Mouse (Mus musculus): ENCODE results near the gene Grm1. TPM values are rescaled to one million over a fixed set of nuclear protein-coding genes. Genes with fewer than 3 reads are reported as not detected.

Gene Grm1
- total and polyA plus RNA-seq, 2 experiments = not detected

GRCm38 (mm10) chr10:10700903-10701302 lies 381.3 kb downstream of the Grm1 start:
- no peak overlapping the region for H3K4me3 ChIP-seq (ENCODE audit: insufficient read depth, low read depth, low read length)
- 35% methylated on average over 1 of the region's 1 CpGs for WGBS
- no peaks in the 10 kb centered on the region for H3K79me2 ChIP-seq (ENCODE audit: control insufficient read depth, insufficient read depth, low read length)
- no peak overlapping the region for H3K9ac ChIP-seq (ENCODE audit: low read depth, low read length)
- no peak for TF ChIP-seq CTCF (IDR thresholded peaks at IDR 0.05; ENCODE audit: low read depth, low read length)
- TF ChIP-seq POLR2A (IDR thresholded peaks at IDR 0.05; ENCODE audit: extremely low read depth, insufficient read depth, low read length) = no peak
- H3K4me1 ChIP-seq (ENCODE audit: control insufficient read depth, insufficient read depth, low read length) = no peaks in the 10 kb centered on the region
- H3K27me3 ChIP-seq (ENCODE audit: control insufficient read depth, insufficient read depth, low read length) = no peaks in the 10 kb centered on the region
- no peak for DNase-seq (ENCODE audit: extremely low read depth, low read depth, low spot score)
- no peaks in the 10 kb centered on the region for H3K36me3 ChIP-seq (ENCODE audit: control insufficient read depth, insufficient read depth, low read length)
- H3K27ac ChIP-seq (replicated peaks; ENCODE audit: insufficient read depth, low read depth, low read length) = no peak overlapping the region

GRCm38 (mm10) chr10:10697497-10697896 lies 384.7 kb downstream of the Grm1 start:
- Histone ChIP-seq H3K36me3 (ENCODE audit: control insufficient read depth, insufficient read depth, low read length) (no peaks in the 10 kb centered on the region), H3K4me3 (ENCODE audit: insufficient read depth, low read depth, low read length) (no peak overlapping the region), H3K27ac (replicated peaks; ENCODE audit: insufficient read depth, low read depth, low read length) (no peak overlapping the region), H3K9ac (ENCODE audit: low read depth, low read length) (no peak overlapping the region), H3K27me3 (ENCODE audit: control insufficient read depth, insufficient read depth, low read length) (no peaks in the 10 kb centered on the region), H3K4me1 (ENCODE audit: control insufficient read depth, insufficient read depth, low read length) (no peaks in the 10 kb centered on the region), H3K79me2 (ENCODE audit: control insufficient read depth, insufficient read depth, low read length) (no peaks in the 10 kb centered on the region)
- no peak for TF ChIP-seq POLR2A (IDR thresholded peaks at IDR 0.05; ENCODE audit: extremely low read depth, insufficient read depth, low read length)
- no peak for TF ChIP-seq CTCF (IDR thresholded peaks at IDR 0.05; ENCODE audit: low read depth, low read length)
- WGBS = 73% methylated on average over 6 of the region's 6 CpGs
- no peak for DNase-seq (ENCODE audit: extremely low read depth, low read depth, low spot score)

- Histone ChIP-seq H3K4me3 (ENCODE audit: insufficient read depth, low read depth, low read length) (no peak overlapping the region), H3K27ac (replicated peaks; ENCODE audit: insufficient read depth, low read depth, low read length) (no peak overlapping the region), H3K27me3 (ENCODE audit: control insufficient read depth, insufficient read depth, low read length) (peaks cover 4% of the 10 kb centered on the region; the same call in 1 of the 2 replicates), H3K9ac (ENCODE audit: low read depth, low read length) (no peak overlapping the region), H3K36me3 (ENCODE audit: control insufficient read depth, insufficient read depth, low read length) (no peaks in the 10 kb centered on the region), H3K79me2 (ENCODE audit: control insufficient read depth, insufficient read depth, low read length) (no peaks in the 10 kb centered on the region), H3K4me1 (ENCODE audit: control insufficient read depth, insufficient read depth, low read length) (no peaks in the 10 kb centered on the region)
- TF ChIP-seq POLR2A (IDR thresholded peaks at IDR 0.05; ENCODE audit: extremely low read depth, insufficient read depth, low read length) = no peak
- no peak for DNase-seq (ENCODE audit: extremely low read depth, low read depth, low spot score)
- WGBS = 26% methylated on average over 11 of the region's 11 CpGs
Measured at GRCm38 (mm10) chr10:10689668-10690223, 392.4 kb downstream of the Grm1 start.

- no peak overlapping the region for H3K27ac ChIP-seq (replicated peaks; ENCODE audit: insufficient read depth, low read depth, low read length)
- DNase-seq (ENCODE audit: extremely low read depth, low read depth, low spot score) = no peak
- H3K27me3 ChIP-seq (ENCODE audit: control insufficient read depth, insufficient read depth, low read length) = peaks cover 4% of the 10 kb centered on the region; the same call in 1 of the 2 replicates
- TF ChIP-seq CTCF (IDR thresholded peaks at IDR 0.05; ENCODE audit: low read depth, low read length) (no peak), POLR2A (IDR thresholded peaks at IDR 0.05; ENCODE audit: extremely low read depth, insufficient read depth, low read length) (no peak)
- H3K9ac ChIP-seq (ENCODE audit: low read depth, low read length) = no peak overlapping the region
- WGBS = 4% methylated on average over 35 of the region's 35 CpGs
- H3K79me2 ChIP-seq (ENCODE audit: control insufficient read depth, insufficient read depth, low read length) = no peaks in the 10 kb centered on the region
- H3K36me3 ChIP-seq (ENCODE audit: control insufficient read depth, insufficient read depth, low read length) = no peaks in the 10 kb centered on the region
- H3K4me3 ChIP-seq (ENCODE audit: insufficient read depth, low read depth, low read length) = no peak overlapping the region
- no peaks in the 10 kb centered on the region for H3K4me1 ChIP-seq (ENCODE audit: control insufficient read depth, insufficient read depth, low read length)
Measured at GRCm38 (mm10) chr10:10688907-10689667, 393.1 kb downstream of the Grm1 start.

GRCm38 (mm10) chr10:10681048-10681447 lies 401.1 kb downstream of the Grm1 start, which contains the start of gene Gm10944:
Gene Gm10944 (plus strand): TSS chr10:10681348.
- no peak within 1 kb of the TSS for H3K27ac ChIP-seq (replicated peaks; ENCODE audit: insufficient read depth, low read depth, low read length)
- no peak for DNase-seq (ENCODE audit: extremely low read depth, low read depth, low spot score)
- WGBS = 98% methylated on average over 1 of the region's 1 CpGs
- H3K27me3 ChIP-seq (ENCODE audit: control insufficient read depth, insufficient read depth, low read length) = no peaks in the 10 kb centered on the region
- no peaks in the 10 kb centered on the region for H3K36me3 ChIP-seq (ENCODE audit: control insufficient read depth, insufficient read depth, low read length)
- H3K4me1 ChIP-seq (ENCODE audit: control insufficient read depth, insufficient read depth, low read length) = no peaks in the 10 kb centered on the region
- no peaks in the 10 kb centered on the region for H3K79me2 ChIP-seq (ENCODE audit: control insufficient read depth, insufficient read depth, low read length)
- no peak within 1 kb of the TSS for H3K9ac ChIP-seq (ENCODE audit: low read depth, low read length)
- TF ChIP-seq POLR2A (IDR thresholded peaks at IDR 0.05; ENCODE audit: extremely low read depth, insufficient read depth, low read length) (no peak), CTCF (IDR thresholded peaks at IDR 0.05; ENCODE audit: low read depth, low read length) (no peak)
- H3K4me3 ChIP-seq (ENCODE audit: insufficient read depth, low read depth, low read length) = no peak within 1 kb of the TSS

GRCm38 (mm10) chr10:10659976-10660375 lies 422.2 kb downstream of the Grm1 start:
- Histone ChIP-seq H3K4me3 (ENCODE audit: insufficient read depth, low read depth, low read length) (no peak overlapping the region), H3K4me1 (ENCODE audit: control insufficient read depth, insufficient read depth, low read length) (no peaks in the 10 kb centered on the region), H3K27me3 (ENCODE audit: control insufficient read depth, insufficient read depth, low read length) (no peaks in the 10 kb centered on the region), H3K9ac (ENCODE audit: low read depth, low read length) (no peak overlapping the region), H3K79me2 (ENCODE audit: control insufficient read depth, insufficient read depth, low read length) (no peaks in the 10 kb centered on the region), H3K27ac (replicated peaks; ENCODE audit: insufficient read depth, low read depth, low read length) (no peak overlapping the region), H3K36me3 (ENCODE audit: control insufficient read depth, insufficient read depth, low read length) (no peaks in the 10 kb centered on the region)
- no peak for TF ChIP-seq POLR2A (IDR thresholded peaks at IDR 0.05; ENCODE audit: extremely low read depth, insufficient read depth, low read length)
- no peak for TF ChIP-seq CTCF (IDR thresholded peaks at IDR 0.05; ENCODE audit: low read depth, low read length)
- peak; percentile 34 for DNase-seq (ENCODE audit: extremely low read depth, low read depth, low spot score)
- WGBS = 61% methylated on average over 3 of the region's 3 CpGs
